Mouse (Mus musculus) stomach, embryonic 16.5 days (tissue): ENCODE results near the gene Dock2. TPM values are rescaled to one million over a fixed set of nuclear protein-coding genes. Genes with fewer than 3 reads are reported as not detected.

Experiments used
- ATAC-seq: fragments of 200-750 bp; cut with Nextera tagmentation; 2 replicates; pipeline ENCODE4 v1.8.0; 2017; ENCODE audit warnings: moderate number of reproducible peaks, moderate TSS enrichment; ENCODE audit not compliant: insufficient read depth, low FRiP score
- H3K27ac ChIP-seq: fragments of 300-500 bp; sonication (generic); 2 replicates; pipeline ENCODE4 v1.5.1; 2014; ENCODE audit warnings: low read length
- H3K27me3 ChIP-seq: fragments of 300-500 bp; sonication (generic); 2 replicates; pipeline ENCODE4 v1.6.1; 2014; ENCODE audit warnings: low read length, control low read depth, mixed read lengths; ENCODE audit not compliant: control insufficient read depth, insufficient read depth
- H3K36me3 ChIP-seq: fragments of 300-500 bp; sonication (generic); 2 replicates; pipeline ENCODE4 v1.6.1; 2014; ENCODE audit warnings: low read length; ENCODE audit not compliant: control insufficient read depth, insufficient read depth
- H3K4me1 ChIP-seq: fragments of 300-500 bp; sonication (generic); 2 replicates; pipeline ENCODE4 v1.6.1; 2014; ENCODE audit warnings: low read length, control low read depth, mixed read lengths; ENCODE audit not compliant: control insufficient read depth, insufficient read depth
- H3K4me2 ChIP-seq: fragments of 300-500 bp; sonication (generic); 2 replicates; pipeline ENCODE4 v1.6.1; 2014; ENCODE audit warnings: low read depth, low read length, mixed read lengths
- H3K4me3 ChIP-seq: fragments of 300-500 bp; sonication (generic); replicated peaks from 2 replicates; pipeline ENCODE4 v1.5.1; 2014; ENCODE audit warnings: mild to moderate bottlenecking, low read length
- H3K9ac ChIP-seq: fragments of 300-500 bp; sonication (generic); 2 replicates; pipeline ENCODE4 v1.6.1; 2014; ENCODE audit warnings: low read length
- H3K9me3 ChIP-seq: fragments of 300-500 bp; sonication (generic); replicated peaks from 2 replicates; pipeline ENCODE4 v1.6.1; 2016; ENCODE audit warnings: low read length, control low read depth; ENCODE audit not compliant: control insufficient read depth
- WGBS: fragments of 180-500 bp; shearing (Covaris S2); extraction: QIAGEN DNeasy Blood & Tissue Kit; methylation state at CpG from one replicate; pipeline ENCODE4 v1.1.7; 2014; 5-methylcytosine and 5-hydroxymethylcytosine counted together
- polyA plus RNA-seq: library from polyadenylated mRNA; unstranded; fragments of >200 nt; fragmentation: Nextera tagmentation; extraction: Ambion mirVana; gene quantifications from 2 replicates; pipeline ENCODE4 v1.2.1, GENCODE M21; 2015

The Dock2 gene
- polyA plus RNA-seq, 1 experiment from 2014 or later: 2.9 TPM

GRCm38 (mm10) chr11:34796097-34796496 is 12.4 kb upstream of the Dock2 start:
- H3K9ac ChIP-seq: no peak overlapping the region
- H3K27me3 ChIP-seq: no peaks in the 10 kb centered on the region
- H3K9me3 ChIP-seq: no peaks in the 10 kb centered on the region
- H3K4me2 ChIP-seq: no peak overlapping the region
- WGBS: 32% methylated on average over 4 of the region's 4 CpGs
- no peaks in the 10 kb centered on the region for H3K36me3 ChIP-seq
- no peak overlapping the region for H3K4me3 ChIP-seq
- H3K4me1 ChIP-seq: no peaks in the 10 kb centered on the region
- no peak overlapping the region for H3K27ac ChIP-seq
- ATAC-seq: no peak

- Histone ChIP-seq H3K4me3 (no peak overlapping the region), H3K4me1 (no peaks in the 10 kb centered on the region), H3K9me3 (no peaks in the 10 kb centered on the region), H3K27ac (no peak overlapping the region), H3K9ac (no peak overlapping the region), H3K36me3 (no peaks in the 10 kb centered on the region), H3K27me3 (no peaks in the 10 kb centered on the region), H3K4me2 (no peak overlapping the region)
- 59% methylated on average over 8 of the region's 8 CpGs for WGBS
- no peak for ATAC-seq
These were observed 8.2 kb upstream of the Dock2 start for GRCm38 (mm10) chr11:34791872-34792271.

- no peaks in the 10 kb centered on the region for H3K4me1 ChIP-seq
- no peak overlapping the region for H3K4me3 ChIP-seq
- H3K9me3 ChIP-seq: no peaks in the 10 kb centered on the region
- no peak for ATAC-seq
- H3K27me3 ChIP-seq: no peaks in the 10 kb centered on the region
- H3K9ac ChIP-seq: no peak overlapping the region
- no peaks in the 10 kb centered on the region for H3K36me3 ChIP-seq
- no peak overlapping the region for H3K27ac ChIP-seq
- H3K4me2 ChIP-seq: no peak overlapping the region
These were observed 1.2 kb upstream of the Dock2 start for GRCm38 (mm10) chr11:34784864-34785263.

- no peaks in the 10 kb centered on the region for H3K9me3 ChIP-seq
- 0 out of 2 replicates have a peak overlapping the region, but pooled peaks have one; percentile 25 for H3K4me2 ChIP-seq
- no peaks in the 10 kb centered on the region for H3K4me1 ChIP-seq
- peak overlapping the region; percentile 1; the same call in 1 of the 2 replicates for H3K4me3 ChIP-seq
- H3K27ac ChIP-seq: no peak overlapping the region
- H3K36me3 ChIP-seq: no peaks in the 10 kb centered on the region
- peak; percentile 16; the same call in 1 of the 2 replicates for ATAC-seq
- 67% methylated on average over 8 of the region's 8 CpGs for WGBS
- H3K9ac ChIP-seq: no peak overlapping the region
- H3K27me3 ChIP-seq: no peaks in the 10 kb centered on the region
These were observed 919 bp downstream of the Dock2 start for GRCm38 (mm10) chr11:34782516-34783430.

- no peak for ATAC-seq
- 76% methylated on average over 2 of the region's 2 CpGs for WGBS
These were observed 2.9 kb downstream of the Dock2 start for GRCm38 (mm10) chr11:34780786-34781185.

GRCm38 (mm10) chr11:34779966-34780365 is 3.7 kb downstream of the Dock2 start:
- 79% methylated on average over 4 of the region's 4 CpGs for WGBS
- no peak overlapping the region for H3K9ac ChIP-seq
- no peak for ATAC-seq

More at GRCm38 (mm10) chr11:34780786-34781185, 2.9 kb downstream of the Dock2 start:
- H3K9ac ChIP-seq: no peak overlapping the region
- H3K4me3 ChIP-seq: no peak overlapping the region
- no peaks in the 10 kb centered on the region for H3K9me3 ChIP-seq
- no peak overlapping the region for H3K4me2 ChIP-seq
- H3K36me3 ChIP-seq: no peaks in the 10 kb centered on the region
- no peak overlapping the region for H3K27ac ChIP-seq
- no peaks in the 10 kb centered on the region for H3K27me3 ChIP-seq
- H3K4me1 ChIP-seq: no peaks in the 10 kb centered on the region

GRCm38 (mm10) chr11:34778351-34778750 is 5.3 kb downstream of the Dock2 start:
- ATAC-seq: no peak

More at GRCm38 (mm10) chr11:34779966-34780365, 3.7 kb downstream of the Dock2 start:
- Histone ChIP-seq H3K36me3 (no peaks in the 10 kb centered on the region), H3K27ac (no peak overlapping the region), H3K4me1 (no peaks in the 10 kb centered on the region), H3K27me3 (no peaks in the 10 kb centered on the region), H3K4me2 (no peak overlapping the region), H3K4me3 (no peak overlapping the region), H3K9me3 (no peaks in the 10 kb centered on the region)

GRCm38 (mm10) chr11:34777529-34777928 is 6.2 kb downstream of the Dock2 start:
- no peak overlapping the region for H3K27ac ChIP-seq
- H3K4me3 ChIP-seq: no peak overlapping the region
- ATAC-seq: no peak
- 84% methylated on average over 4 of the region's 4 CpGs for WGBS
- H3K4me2 ChIP-seq: no peak overlapping the region
- no peaks in the 10 kb centered on the region for H3K4me1 ChIP-seq
- H3K27me3 ChIP-seq: no peaks in the 10 kb centered on the region
- no peak overlapping the region for H3K9ac ChIP-seq
- H3K9me3 ChIP-seq: no peaks in the 10 kb centered on the region
- H3K36me3 ChIP-seq: no peaks in the 10 kb centered on the region

More at GRCm38 (mm10) chr11:34778351-34778750, 5.3 kb downstream of the Dock2 start:
- Histone ChIP-seq H3K9ac (no peak overlapping the region), H3K9me3 (no peaks in the 10 kb centered on the region), H3K4me2 (no peak overlapping the region), H3K36me3 (no peaks in the 10 kb centered on the region), H3K4me1 (no peaks in the 10 kb centered on the region), H3K4me3 (no peak overlapping the region), H3K27ac (no peak overlapping the region), H3K27me3 (no peaks in the 10 kb centered on the region)
- WGBS: 69% methylated on average over 3 of the region's 3 CpGs

- Histone ChIP-seq H3K4me3 (no peak overlapping the region), H3K4me1 (peaks cover 3% of the 10 kb centered on the region; the same call in 1 of the 2 replicates), H3K27ac (no peak overlapping the region), H3K36me3 (no peaks in the 10 kb centered on the region), H3K9me3 (no peaks in the 10 kb centered on the region), H3K9ac (no peak overlapping the region), H3K4me2 (no peak overlapping the region), H3K27me3 (no peaks in the 10 kb centered on the region)
- 70% methylated on average over 2 of the region's 2 CpGs for WGBS
- ATAC-seq: no peak
These were observed 7.6 kb downstream of the Dock2 start for GRCm38 (mm10) chr11:34776054-34776453.
